Mouse (Mus musculus) kidney, postnatal 14 days (tissue): ENCODE measurements around the gene Olfr1388.
"Not testable (repeated sequence)": the region's sequence is repeated elsewhere in the genome, so short reads cannot be mapped to it uniquely, and the experiment has no call there.

Experiments used
- DNase-seq: peaks from one replicate; pipeline ENCODE4 v3.0.0; 2022; ENCODE audit warnings: mixed read lengths

Olfr1388 gene

DNA sequence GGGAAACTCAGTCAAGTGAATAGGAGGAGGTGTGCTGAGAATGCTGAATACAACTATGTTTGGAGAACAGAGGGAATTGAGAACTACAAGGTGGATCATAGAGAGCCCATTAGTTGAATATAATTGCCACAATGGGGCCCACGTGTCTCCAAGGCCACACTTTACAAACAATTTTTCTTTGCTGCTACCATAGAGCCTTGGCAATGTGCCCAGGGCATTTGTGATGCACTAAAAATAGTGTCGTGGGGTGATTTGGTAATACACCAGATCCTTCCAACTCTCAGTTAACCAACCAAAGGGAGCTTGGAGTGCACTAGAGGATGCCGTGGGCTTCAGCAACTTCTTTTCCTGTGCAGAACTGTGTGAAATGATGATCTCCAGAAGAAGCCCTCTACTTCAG lies at the start of gene Olfr1388:
Gene Olfr1388, plus strand, starts transcription at position 214 of the 400 bp plus-strand sequence.
- no peak for DNase-seq

DNA sequence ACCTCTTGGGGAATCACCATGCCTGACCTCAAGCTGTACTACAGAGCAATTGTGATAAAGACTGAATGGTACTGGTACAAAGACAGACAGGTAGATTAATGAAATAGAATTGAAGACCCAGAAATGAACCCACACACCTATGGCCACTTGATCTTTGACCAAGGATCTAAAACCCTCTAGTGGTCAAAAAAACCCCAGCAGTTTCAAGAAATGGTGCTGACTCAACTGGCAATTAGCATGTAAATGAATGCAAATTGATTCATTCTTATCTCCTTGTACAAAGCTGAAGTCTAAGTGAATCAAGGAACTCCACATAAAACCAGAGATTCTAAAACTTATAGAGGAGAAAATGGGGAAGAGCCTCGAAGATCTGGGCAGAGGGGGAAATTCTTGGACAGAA lies 43.7 kb upstream of the Olfr1388 start:
- DNase-seq, result not testable (repeated sequence)

DNA sequence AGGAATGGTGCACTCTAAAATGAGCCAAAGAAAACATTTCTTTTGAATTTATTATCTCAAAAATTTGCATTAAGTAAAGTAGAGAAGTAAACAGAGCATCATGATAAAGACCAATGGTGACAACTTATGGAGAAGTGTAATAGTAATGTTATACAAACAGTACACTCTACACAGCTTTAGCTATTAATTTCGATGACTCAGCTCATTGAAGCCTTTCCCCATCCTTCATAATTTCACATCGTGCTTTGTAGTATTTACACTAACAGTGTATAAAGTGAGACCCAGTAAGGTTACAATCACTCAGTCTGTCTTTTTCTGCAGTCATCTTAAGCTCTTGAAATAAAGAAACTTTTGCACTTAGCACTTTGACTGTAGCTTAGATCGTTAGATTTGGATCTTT lies 29.6 kb upstream of the Olfr1388 start:
- no peak for DNase-seq

DNA sequence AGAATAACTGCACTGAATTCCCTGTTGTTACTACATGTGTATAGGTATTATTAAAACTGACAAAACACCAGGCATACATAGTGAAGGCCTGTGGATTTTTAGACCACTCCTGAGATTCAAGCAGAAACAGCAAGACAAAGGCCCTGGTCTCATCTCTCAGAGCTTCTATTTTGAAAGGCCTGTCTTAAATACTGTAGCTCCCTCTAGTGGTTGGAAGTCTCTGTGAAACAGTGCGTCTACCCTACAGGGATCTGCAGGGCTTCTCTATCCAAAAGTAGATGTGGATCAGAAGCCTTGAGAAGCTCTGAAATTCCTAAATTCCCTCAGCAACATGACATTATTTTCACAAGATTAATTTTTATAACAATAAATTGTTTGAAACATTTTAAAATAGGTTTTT lies 25.9 kb upstream of the Olfr1388 start:
- DNase-seq, result peak; percentile 14

DNA sequence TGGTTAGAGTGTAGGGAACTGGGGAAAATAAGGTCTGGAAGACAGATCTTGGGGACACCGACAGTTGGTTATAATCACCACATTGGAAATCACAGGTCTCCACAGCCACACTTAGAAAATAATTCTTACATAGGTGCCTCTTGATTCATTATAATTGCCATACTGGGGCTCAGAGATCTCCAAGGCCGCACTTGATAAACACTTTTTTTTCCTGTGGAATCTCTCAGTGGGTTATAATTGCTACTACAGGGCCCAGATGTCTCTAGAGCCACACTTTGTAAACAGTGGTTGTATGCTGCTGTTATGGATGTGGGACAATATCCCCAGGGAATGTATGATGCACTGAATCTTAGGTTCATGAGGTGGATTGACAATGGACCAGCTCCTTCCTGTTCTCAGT lies 13.7 kb upstream of the Olfr1388 start, which contains the start of gene Olfr1389:
Gene Olfr1389, plus strand, starts transcription at position 301 of the 400 bp plus-strand sequence.
- no peak for DNase-seq

DNA sequence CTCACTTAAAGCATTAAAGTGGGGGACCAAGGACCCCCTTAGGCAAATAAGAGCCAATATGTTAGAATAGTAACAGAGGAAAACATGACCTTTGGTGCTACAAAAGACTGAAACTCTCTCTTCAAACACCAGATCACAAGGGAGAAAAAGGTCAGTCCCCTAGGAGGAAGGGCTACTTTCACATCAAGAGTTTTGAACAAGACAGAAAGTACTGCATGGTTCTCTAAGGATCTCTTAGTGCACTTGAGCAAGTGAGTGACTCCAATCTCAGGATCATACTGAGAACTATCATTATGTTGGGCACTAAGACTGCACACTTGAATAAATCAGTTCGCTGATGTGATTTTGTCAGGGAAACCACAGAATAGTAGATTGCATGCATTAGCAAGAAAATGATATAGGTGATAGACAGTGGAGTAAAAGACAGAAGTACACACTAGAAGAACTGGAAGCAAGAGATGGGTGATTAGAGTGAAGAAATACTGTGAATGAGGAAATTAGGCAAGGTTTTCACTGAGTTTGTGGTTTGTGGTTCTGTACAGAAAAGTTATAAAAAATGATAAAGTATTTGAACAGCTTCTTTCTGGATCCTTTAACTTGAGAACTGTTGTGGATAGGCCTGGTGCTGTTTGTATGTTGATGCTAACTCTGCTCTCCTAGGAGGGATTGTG lies 11.0 kb upstream of the Olfr1388 start:
- no peak for DNase-seq

DNA sequence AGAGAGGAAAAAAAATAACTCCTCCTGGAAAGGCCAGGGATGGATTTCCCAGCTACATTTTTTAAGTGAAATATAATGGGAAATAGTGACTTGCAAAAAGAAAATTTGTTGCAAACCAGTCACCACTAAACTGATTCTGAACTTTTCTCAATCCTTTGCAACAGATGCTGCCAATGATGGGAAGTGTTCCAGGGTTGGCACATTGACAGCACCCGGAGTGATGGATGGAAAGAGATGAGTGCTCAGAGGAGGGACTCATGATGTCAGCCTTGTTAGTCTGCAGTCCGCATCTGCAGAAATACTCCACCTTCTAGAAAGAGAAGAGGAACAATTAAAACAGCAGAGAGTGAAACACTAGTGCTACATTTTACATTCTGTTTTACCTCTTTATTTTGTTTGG lies 6.8 kb upstream of the Olfr1388 start:
- DNase-seq, result no peak

DNA sequence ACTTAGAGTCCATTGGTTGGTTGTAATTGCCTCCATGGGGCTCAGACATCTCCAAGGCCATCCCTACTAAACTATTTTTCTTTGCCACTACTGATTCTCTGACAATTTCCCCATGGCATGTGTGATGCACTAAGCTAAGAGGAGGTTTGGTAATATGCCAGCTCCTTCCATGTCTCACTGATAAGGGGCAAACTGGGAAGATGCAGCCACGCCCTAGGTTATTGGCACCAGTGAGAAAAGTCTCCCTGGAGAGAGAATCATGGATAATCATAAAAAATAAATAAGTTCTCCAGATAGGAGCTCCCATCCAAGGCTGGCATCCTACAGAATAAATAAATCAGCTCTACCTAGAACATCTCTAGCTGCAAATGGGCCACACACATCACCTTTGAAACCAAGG lies 18.6 kb downstream of the Olfr1388 start, which contains the start of gene Olfr1387:
Gene Olfr1387, plus strand, starts transcription at position 301 of the 400 bp plus-strand sequence.
- no peak for DNase-seq

DNA sequence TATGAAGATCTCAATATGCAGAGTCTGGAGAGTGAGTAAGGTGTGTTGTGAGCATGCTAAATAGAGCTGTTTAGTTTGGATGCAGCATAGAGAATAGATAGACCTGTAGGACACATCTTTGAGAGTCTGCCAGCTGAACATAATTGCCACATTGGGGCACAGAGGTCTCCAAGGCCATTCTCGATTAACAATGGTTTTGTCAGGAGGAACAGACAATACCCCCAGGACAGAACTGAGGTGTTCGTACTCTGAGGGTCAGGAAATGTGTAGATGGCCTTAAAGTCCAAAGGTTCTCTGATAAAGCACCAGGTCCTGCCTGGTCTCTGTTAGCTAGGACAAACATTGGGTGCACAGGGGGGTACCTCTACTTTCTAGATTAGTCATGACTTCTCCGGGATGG lies 28.3 kb downstream of the Olfr1388 start, which contains the start of gene Olfr1386:
Gene Olfr1386, plus strand, starts transcription at position 301 of the 400 bp plus-strand sequence.
- not testable (repeated sequence) for DNase-seq

DNA sequence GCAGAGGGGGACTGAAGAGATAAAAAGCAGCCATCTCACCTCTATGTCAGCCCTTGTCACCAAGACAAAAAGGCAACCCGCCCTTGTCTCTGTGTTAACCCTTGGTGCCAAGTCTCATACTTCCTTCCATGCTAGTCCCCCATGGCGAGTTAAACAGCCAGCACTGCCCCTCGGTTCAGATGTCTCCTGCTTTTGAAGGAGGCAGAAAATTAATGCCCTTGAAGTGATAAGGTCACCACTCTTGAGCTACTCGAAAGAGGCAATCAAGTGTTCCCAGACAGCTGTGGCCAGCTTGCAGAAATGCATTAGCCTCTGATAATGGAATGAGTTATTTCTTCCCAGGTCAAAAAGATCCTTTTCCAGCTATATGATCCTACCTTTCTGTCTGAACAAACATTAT lies 49.5 kb downstream of the Olfr1388 start:
- DNase-seq, result no peak

DNA sequence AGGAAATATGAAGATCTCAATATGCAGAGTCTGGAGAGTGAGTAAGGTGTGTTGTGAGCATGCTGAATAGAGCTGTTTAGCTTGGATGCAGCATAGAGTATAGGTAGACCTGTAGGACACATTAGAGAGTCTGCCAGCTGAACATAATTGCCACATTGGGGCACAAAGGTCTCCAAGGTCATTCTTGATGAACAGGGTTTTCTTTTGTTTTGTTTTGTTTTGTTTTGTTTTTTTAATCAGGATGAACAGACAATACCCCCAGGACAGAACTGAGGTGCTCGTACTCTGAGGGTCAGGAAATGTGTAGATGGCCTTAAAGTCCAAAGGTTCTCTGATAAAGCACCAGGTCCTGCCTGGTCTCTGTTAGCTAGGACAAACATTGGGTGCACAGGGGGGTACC lies 52.3 kb downstream of the Olfr1388 start, which contains the start of gene Olfr1385:
Gene Olfr1385, plus strand, starts transcription at position 301 of the 400 bp plus-strand sequence.
- DNase-seq, result not testable (repeated sequence)
